Mouse (Mus musculus): ENCODE results near the gene Colec11. TPM values are rescaled to one million over a fixed set of nuclear protein-coding genes. Genes with fewer than 3 reads are reported as not detected.

Colec11 gene
- polyA plus RNA-seq (2015; fragmentation: Nextera tagmentation; extraction: Ambion mirVana): 1.6 and 1.8 TPM in 2 replicates

DNA sequence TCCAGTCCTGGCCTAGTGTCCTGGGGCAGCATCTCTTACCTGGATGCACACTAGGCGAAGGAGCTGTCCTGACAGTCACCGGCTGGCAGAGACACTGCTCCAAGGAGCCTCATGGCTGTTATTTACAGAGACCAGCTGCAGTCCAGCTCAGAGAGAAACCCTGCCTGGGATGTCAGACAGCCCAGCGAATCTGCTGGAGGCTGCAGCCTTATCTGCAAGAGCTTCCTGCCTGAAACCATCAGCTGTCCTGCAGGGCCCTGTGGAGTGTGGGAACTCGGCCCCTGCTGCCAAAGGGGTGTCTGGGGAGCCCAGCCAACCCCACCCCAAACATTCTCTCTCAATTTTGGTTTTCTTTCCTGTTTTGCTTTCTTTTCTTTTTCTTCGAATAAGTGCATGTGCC lies at the start of gene Colec11:
Gene Colec11 (minus strand): TSS at position 183 of the 400 bp plus-strand sequence.
- Histone ChIP-seq H3K9ac (no peak within 1 kb of the TSS), H3K9me3 (no peaks in the 10 kb centered on the region), H3K4me2 (replicated peaks) (no peak within 1 kb of the TSS), H3K4me1 (replicated peaks) (peaks cover 15% of the 10 kb centered on the region), H3K27me3 (replicated peaks) (no peaks in the 10 kb centered on the region), H3K4me3 (replicated peaks) (no peak within 1 kb of the TSS), H3K27ac (0 out of 2 replicates have a peak within 1 kb of the TSS, but pooled peaks have one; percentile 9), H3K36me3 (no peaks in the 10 kb centered on the region)
- 29% methylated on average over 5 of the region's 5 CpGs for WGBS
- no peak for ATAC-seq

GRCm38 (mm10) chr12:28667287-28667686 lies 44.1 kb upstream of the Colec11 start:
- Histone ChIP-seq H3K9ac (no peak overlapping the region), H3K27me3 (replicated peaks) (no peaks in the 10 kb centered on the region), H3K4me1 (replicated peaks) (0 out of 2 replicates have a peak, but pooled peaks cover 4% of the 10 kb centered on the region), H3K9me3 (no peaks in the 10 kb centered on the region), H3K4me3 (replicated peaks) (no peak overlapping the region), H3K27ac (no peak overlapping the region), H3K4me2 (replicated peaks) (no peak overlapping the region), H3K36me3 (no peaks in the 10 kb centered on the region)
- ATAC-seq: 0 out of 2 replicates have a peak, but pooled peaks have one; percentile 49
- 9% methylated on average over 8 of the region's 8 CpGs for WGBS

DNA sequence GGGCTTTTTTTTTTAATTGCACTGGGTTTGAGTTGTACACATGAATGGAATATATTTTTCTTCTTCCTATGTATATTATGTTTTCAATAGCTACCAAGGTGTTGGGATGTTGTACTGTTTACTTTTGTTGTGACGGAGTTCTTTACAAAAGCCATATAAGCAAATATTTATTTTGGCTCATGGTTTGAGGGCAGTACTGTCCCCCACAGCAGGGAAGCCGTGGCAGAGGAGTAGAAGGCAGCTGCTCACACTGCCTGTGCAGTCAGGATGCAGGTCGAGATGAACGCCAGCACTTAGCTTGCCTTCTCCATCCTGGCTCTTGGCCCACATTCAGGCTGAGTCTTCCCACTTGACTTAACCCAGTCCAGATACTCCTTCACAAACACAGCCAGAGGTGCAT lies 43.6 kb upstream of the Colec11 start:
- 44% methylated on average over 4 of the region's 4 CpGs for WGBS
- Histone ChIP-seq H3K27me3 (replicated peaks) (no peaks in the 10 kb centered on the region), H3K9me3 (no peaks in the 10 kb centered on the region), H3K4me2 (replicated peaks) (no peak overlapping the region), H3K27ac (no peak overlapping the region), H3K9ac (no peak overlapping the region), H3K4me3 (replicated peaks) (no peak overlapping the region), H3K4me1 (replicated peaks) (0 out of 2 replicates have a peak, but pooled peaks cover 4% of the 10 kb centered on the region), H3K36me3 (no peaks in the 10 kb centered on the region)
- ATAC-seq: no peak

- Histone ChIP-seq H3K9me3 (no peaks in the 10 kb centered on the region), H3K4me2 (replicated peaks) (no peak overlapping the region), H3K27ac (no peak overlapping the region), H3K27me3 (replicated peaks) (no peaks in the 10 kb centered on the region), H3K9ac (no peak overlapping the region), H3K4me3 (replicated peaks) (no peak overlapping the region), H3K4me1 (replicated peaks) (0 out of 2 replicates have a peak, but pooled peaks cover 4% of the 10 kb centered on the region), H3K36me3 (peaks cover 19% of the 10 kb centered on the region)
- no peak for ATAC-seq
- WGBS: 79% methylated on average over 4 of the region's 4 CpGs
Measured at GRCm38 (mm10) chr12:28662628-28663027, 39.5 kb upstream of the Colec11 start.

DNA sequence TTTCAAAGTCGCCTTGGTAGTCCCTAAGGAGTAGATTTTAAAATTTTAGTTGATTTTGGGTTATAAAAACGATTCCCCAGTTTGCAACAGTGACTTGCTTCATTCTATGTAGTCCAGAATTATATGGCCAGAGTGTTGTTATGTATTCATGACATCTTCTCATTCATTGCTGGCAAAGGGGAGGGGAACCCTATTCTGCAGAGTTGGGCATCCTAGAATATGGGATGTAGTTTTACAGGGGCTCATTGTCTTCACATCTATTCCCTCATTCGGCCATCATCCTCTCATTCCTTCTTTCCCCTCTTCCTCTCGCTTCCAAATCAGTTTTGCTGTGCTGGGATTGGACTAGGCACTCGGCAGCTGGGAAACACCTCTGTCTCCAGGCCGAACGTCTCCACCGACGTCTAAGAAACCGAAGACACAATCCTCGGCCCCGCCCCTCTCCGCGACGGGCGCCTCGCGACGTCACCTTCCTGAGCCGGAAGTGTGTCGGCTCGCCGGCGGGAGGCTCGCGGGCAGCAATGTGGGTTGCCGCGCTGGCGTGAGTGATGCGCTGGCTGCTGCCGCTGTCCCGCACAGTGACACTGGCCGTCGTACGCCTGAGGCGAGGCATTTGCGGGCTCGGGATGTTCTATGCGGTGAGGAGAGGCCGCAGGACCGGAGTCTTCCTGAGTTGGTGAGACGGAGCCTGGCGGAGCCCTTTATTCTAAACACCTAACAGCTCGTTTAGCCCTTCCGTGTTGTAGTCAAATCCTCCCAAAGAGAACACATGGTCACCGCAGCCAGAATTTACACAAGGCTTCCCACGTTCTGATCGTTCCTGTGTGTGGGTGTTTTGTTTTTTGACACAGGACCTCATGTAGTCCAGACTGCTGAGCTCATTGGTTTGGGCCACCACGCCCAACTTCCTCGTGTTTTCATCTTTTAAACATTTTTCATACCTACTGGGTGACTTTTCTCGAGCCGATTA lies 26.2 kb upstream of the Colec11 start, which contains the start of gene Rnaseh1:
Gene Rnaseh1 (plus strand): TSS at position 462 of the 970 bp plus-strand sequence.
- Histone ChIP-seq H3K27me3 (replicated peaks) (no peaks in the 10 kb centered on the region), H3K9ac (peak within 1 kb of the TSS; percentile 76), H3K36me3 (0 out of 2 replicates have a peak, but pooled peaks cover 3% of the 10 kb centered on the region), H3K4me3 (replicated peaks) (peak within 1 kb of the TSS; percentile 73), H3K4me1 (replicated peaks) (peaks cover 5% of the 10 kb centered on the region; the same call in 1 of the 2 replicates), H3K27ac (no peak within 1 kb of the TSS; the same call in 1 of the 2 replicates), H3K9me3 (no peaks in the 10 kb centered on the region), H3K4me2 (replicated peaks) (peak within 1 kb of the TSS; percentile 71)
- WGBS: 2% methylated on average over 52 of the region's 52 CpGs
- peak; percentile 97 for ATAC-seq

DNA sequence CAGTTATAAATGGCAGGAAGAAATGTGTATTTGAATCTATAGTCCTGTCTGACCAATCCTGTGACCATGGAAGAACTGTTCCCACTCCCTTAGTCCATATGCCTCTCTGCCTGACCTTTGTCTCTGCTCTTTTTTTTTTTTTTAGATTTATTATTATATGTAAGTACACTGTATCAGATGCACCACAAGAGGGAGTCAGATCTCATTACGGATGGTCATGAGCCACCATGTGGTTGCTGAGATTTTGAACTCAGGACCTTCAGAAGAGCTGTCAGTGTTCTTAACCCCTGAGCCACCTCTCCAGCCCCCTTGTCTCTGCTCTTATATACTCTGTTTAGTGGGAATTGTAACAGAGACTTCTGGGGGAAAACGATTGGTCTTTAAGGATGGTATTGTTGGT lies 15.6 kb upstream of the Colec11 start:
- Histone ChIP-seq H3K4me1 (replicated peaks) (peaks cover 8% of the 10 kb centered on the region), H3K27ac (no peak overlapping the region), H3K9me3 (no peaks in the 10 kb centered on the region), H3K4me2 (replicated peaks) (no peak overlapping the region), H3K27me3 (replicated peaks) (no peaks in the 10 kb centered on the region), H3K4me3 (replicated peaks) (no peak overlapping the region), H3K36me3 (peaks cover 2% of the 10 kb centered on the region; the same call in 1 of the 2 replicates), H3K9ac (no peak overlapping the region)
- 62% methylated on average over 2 of the region's 2 CpGs for WGBS
- ATAC-seq: no peak

GRCm38 (mm10) chr12:28636543-28636942 lies 13.4 kb upstream of the Colec11 start:
- Histone ChIP-seq H3K27me3 (replicated peaks) (no peaks in the 10 kb centered on the region), H3K4me3 (replicated peaks) (peak overlapping the region; percentile 88), H3K9me3 (no peaks in the 10 kb centered on the region), H3K4me1 (replicated peaks) (peaks cover 18% of the 10 kb centered on the region), H3K4me2 (replicated peaks) (peak overlapping the region; percentile 55), H3K36me3 (peaks cover 24% of the 10 kb centered on the region), H3K9ac (no peak overlapping the region), H3K27ac (no peak overlapping the region)
- ATAC-seq: no peak
- WGBS: 90% methylated on average over 6 of the region's 6 CpGs

DNA sequence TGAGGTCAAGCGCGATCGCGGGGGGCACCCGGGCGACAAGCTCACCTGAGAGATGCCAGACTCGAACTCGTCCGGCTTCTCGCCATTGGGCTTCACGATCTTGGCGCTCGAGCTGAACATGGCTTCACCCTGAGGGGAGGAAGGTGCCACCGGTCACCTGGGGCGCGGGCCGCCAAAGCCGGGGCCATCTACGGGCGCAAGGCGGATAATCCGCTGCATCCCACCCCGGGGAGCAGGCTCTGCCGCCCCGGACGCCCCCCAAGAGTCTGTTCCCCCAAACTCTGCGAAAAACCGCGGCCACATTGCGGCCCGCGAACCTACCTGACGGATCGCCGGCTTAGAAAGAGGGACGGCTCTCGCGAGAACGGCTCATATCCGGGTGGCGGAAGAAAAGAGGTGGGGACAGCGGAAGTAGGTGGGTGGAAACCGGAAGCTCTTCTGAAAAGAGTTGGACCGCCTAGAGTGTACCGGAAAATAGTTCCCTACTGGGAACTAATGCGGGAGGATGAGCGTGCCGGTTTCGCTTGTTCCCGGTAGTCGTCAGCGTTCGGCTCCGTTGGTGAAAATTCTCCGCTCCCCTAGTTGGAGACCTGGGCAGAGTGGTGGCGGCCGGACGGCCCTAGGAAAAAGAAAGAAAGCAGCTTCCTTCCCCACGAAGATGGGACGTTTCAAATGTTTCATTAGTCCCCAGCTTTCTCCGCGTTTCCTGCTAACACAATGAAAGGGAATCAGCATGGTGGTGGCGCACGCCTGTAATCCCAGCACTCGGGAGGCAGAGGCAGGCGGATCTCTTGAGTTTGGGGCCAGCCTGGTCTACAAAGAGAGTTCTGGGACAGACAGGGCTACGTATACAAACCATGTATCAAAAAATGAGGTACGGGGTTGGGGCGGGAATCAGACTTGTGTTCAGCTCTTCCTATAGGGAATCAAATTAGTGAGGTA lies 12.6 kb upstream of the Colec11 start, which contains the start of gene Rps7:
Gene Rps7 (minus strand): TSS at position 419 of the 942 bp plus-strand sequence.
- H3K27me3 ChIP-seq (replicated peaks): no peaks in the 10 kb centered on the region
- peak; percentile 98 for ATAC-seq
- H3K9me3 ChIP-seq: no peaks in the 10 kb centered on the region
- H3K4me3 ChIP-seq (replicated peaks): peak within 1 kb of the TSS; percentile 88
- WGBS: 4% methylated on average over 69 of the region's 69 CpGs
- peaks cover 18% of the 10 kb centered on the region for H3K4me1 ChIP-seq (replicated peaks)
- H3K9ac ChIP-seq: peak within 1 kb of the TSS; percentile 96
- peak within 1 kb of the TSS; percentile 63 for H3K4me2 ChIP-seq (replicated peaks)
- H3K36me3 ChIP-seq: peaks cover 30% of the 10 kb centered on the region
- H3K27ac ChIP-seq: peak within 1 kb of the TSS; percentile 87

DNA sequence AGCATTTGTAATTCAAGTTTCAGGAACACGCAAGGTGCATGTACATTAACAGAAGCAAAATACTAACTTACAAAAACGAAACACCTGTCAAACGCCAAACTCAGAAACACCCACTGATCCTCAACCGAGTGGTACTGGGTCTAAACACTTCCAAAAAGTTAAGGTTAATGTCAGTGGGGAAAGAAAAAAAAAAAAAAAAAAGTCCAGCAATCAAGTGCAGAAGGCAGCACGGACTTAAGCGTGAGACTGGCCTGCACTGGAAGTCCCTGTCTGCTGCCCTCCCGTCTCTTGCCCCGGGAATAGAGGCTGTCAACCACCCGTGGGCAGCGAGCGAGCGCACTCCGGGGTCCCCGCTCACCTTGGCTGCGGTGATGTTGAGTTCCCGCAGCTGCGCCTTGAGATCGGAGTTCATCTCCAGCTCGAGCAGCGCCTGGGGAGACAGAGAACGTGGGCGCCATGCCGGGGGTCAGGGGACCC lies 11.9 kb upstream of the Colec11 start:
- WGBS: 1% methylated on average over 23 of the region's 23 CpGs

GRCm38 (mm10) chr12:28628436-28628835 lies 5.3 kb upstream of the Colec11 start:
- Histone ChIP-seq H3K4me1 (replicated peaks) (peaks cover 9% of the 10 kb centered on the region), H3K27ac (no peak overlapping the region), H3K4me2 (replicated peaks) (no peak overlapping the region), H3K4me3 (replicated peaks) (no peak overlapping the region), H3K9me3 (no peaks in the 10 kb centered on the region), H3K9ac (no peak overlapping the region), H3K27me3 (replicated peaks) (no peaks in the 10 kb centered on the region), H3K36me3 (peaks cover 42% of the 10 kb centered on the region)
- 93% methylated on average over 2 of the region's 2 CpGs for WGBS
- ATAC-seq: no peak

More for the DNA sequence above, 11.9 kb upstream of the Colec11 start:
- no peak for ATAC-seq
- Histone ChIP-seq H3K27ac (peak overlapping the region; percentile 87), H3K36me3 (peaks cover 36% of the 10 kb centered on the region), H3K27me3 (replicated peaks) (no peaks in the 10 kb centered on the region), H3K4me1 (replicated peaks) (peaks cover 18% of the 10 kb centered on the region), H3K9ac (peak overlapping the region; percentile 96), H3K4me3 (replicated peaks) (peak overlapping the region; percentile 88), H3K4me2 (replicated peaks) (peak overlapping the region; percentile 63), H3K9me3 (no peaks in the 10 kb centered on the region)

DNA sequence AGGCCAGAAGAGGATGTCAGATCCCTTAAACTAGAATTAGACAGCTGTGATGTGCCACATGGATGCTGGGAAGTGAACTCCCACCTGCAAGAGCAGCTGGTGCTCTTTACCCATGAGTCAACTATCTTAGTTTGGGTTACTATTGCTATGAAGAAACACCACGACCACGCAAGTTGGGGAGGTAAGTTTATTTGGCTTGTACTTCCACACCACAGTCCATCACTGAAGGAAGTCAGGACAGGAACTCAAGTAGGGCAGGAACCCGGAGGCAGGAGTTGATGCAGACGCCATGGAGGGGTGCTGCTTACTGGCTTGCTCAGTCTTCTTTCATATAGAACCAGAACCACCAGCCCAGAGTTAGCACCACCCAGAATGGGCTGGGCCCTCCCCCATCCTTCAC lies 3.9 kb upstream of the Colec11 start:
- Histone ChIP-seq H3K36me3 (peaks cover 28% of the 10 kb centered on the region), H3K4me1 (replicated peaks) (peaks cover 7% of the 10 kb centered on the region), H3K4me3 (replicated peaks) (no peak overlapping the region), H3K9me3 (no peaks in the 10 kb centered on the region), H3K27ac (no peak overlapping the region), H3K9ac (no peak overlapping the region), H3K27me3 (replicated peaks) (no peaks in the 10 kb centered on the region), H3K4me2 (replicated peaks) (no peak overlapping the region)
- 55% methylated on average over 4 of the region's 4 CpGs for WGBS
- no peak for ATAC-seq
